Mouse (Mus musculus): ENCODE measurements around the gene Ube2c. TPM values are rescaled to one million over a fixed set of nuclear protein-coding genes. Genes with fewer than 3 reads are reported as not detected.

Ube2c gene
- polyA plus RNA-seq, 1 experiment from 2014 or later, result 507 TPM

GRCm38 (mm10) chr2:164815348-164815747, 45.6 kb downstream of the Ube2c start:
- no peak overlapping the region for H3K4me3 ChIP-seq
- no peaks in the 10 kb centered on the region for H3K4me1 ChIP-seq
- no peaks in the 10 kb centered on the region for H3K9me3 ChIP-seq (replicated peaks)
- no peak overlapping the region for H3K27ac ChIP-seq
- ATAC-seq, result no peak
- no peak overlapping the region for H3K4me2 ChIP-seq
- H3K36me3 ChIP-seq (ENCODE audit: poor library complexity, severe bottlenecking), result peaks cover 7% of the 10 kb centered on the region
- no peaks in the 10 kb centered on the region for H3K27me3 ChIP-seq
- no peak overlapping the region for H3K9ac ChIP-seq
- WGBS, result 89% methylated on average over 5 of the region's 5 CpGs

DNA sequence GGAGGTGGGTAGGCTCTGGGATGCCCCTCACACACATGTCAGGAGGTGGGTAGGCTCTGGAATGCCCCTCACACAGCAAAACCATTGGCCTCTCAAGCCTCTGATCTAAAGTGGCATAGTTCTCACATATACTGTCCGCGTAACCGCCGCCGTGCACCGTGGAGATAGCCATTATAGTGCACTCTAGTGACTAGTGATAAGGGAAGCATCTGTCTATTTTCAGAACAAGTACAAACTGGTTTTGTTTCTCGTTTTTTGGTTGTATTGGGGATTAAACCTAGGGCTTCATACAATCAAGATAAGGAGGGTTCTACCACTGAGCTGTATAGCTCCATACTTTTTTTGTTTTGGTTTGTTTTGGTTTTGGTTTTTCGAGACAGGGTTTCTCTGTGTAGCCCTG, 46.1 kb downstream of the Ube2c start:
- 91% methylated on average over 8 of the region's 8 CpGs for WGBS
- no peak for ATAC-seq
- Histone ChIP-seq H3K9ac (no peak overlapping the region), H3K4me2 (no peak overlapping the region), H3K36me3 (ENCODE audit: poor library complexity, severe bottlenecking) (peaks cover 12% of the 10 kb centered on the region), H3K4me1 (no peaks in the 10 kb centered on the region), H3K27ac (no peak overlapping the region), H3K27me3 (no peaks in the 10 kb centered on the region), H3K9me3 (replicated peaks) (no peaks in the 10 kb centered on the region), H3K4me3 (no peak overlapping the region)

DNA sequence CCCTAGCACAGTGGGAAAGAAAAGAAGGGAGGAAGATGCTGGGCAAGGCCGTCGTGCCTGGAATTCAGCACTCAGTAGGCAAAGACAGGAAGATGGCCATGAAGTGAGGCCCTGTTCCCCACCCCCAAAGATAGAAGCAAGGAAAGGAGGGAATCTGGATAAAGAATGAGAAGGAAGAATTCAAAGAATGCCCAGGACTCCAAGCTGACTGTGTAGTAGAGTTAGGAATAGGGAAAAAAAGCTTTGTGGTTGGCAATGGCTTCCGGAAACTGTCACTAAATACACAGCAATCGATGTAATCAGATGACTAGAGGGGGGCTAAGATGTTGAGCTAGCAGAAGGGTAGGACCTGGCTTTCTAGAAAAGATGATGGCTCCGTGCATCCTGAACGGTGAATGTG, 47.5 kb downstream of the Ube2c start:
- Histone ChIP-seq H3K4me1 (peaks cover 3% of the 10 kb centered on the region; the same call in 1 of the 2 replicates), H3K4me2 (no peak overlapping the region), H3K36me3 (ENCODE audit: poor library complexity, severe bottlenecking) (peaks cover 23% of the 10 kb centered on the region), H3K27me3 (no peaks in the 10 kb centered on the region), H3K27ac (no peak overlapping the region), H3K9ac (no peak overlapping the region), H3K9me3 (replicated peaks) (no peaks in the 10 kb centered on the region), H3K4me3 (no peak overlapping the region)
- WGBS, result 90% methylated on average over 6 of the region's 6 CpGs
- no peak for ATAC-seq

- Histone ChIP-seq H3K4me2 (no peak overlapping the region), H3K9me3 (replicated peaks) (no peaks in the 10 kb centered on the region), H3K36me3 (ENCODE audit: poor library complexity, severe bottlenecking) (peaks cover 23% of the 10 kb centered on the region), H3K9ac (no peak overlapping the region), H3K27ac (no peak overlapping the region), H3K27me3 (no peaks in the 10 kb centered on the region), H3K4me1 (peaks cover 6% of the 10 kb centered on the region; the same call in 1 of the 2 replicates), H3K4me3 (no peak overlapping the region)
- 85% methylated on average over 5 of the region's 5 CpGs for WGBS
- ATAC-seq, result no peak
Observed at GRCm38 (mm10) chr2:164817703-164818102, 48.0 kb downstream of the Ube2c start.

- Histone ChIP-seq H3K9me3 (replicated peaks) (no peaks in the 10 kb centered on the region), H3K4me2 (no peak overlapping the region), H3K4me1 (peaks cover 20% of the 10 kb centered on the region), H3K27ac (no peak overlapping the region), H3K4me3 (no peak overlapping the region), H3K9ac (no peak overlapping the region), H3K36me3 (ENCODE audit: poor library complexity, severe bottlenecking) (peaks cover 38% of the 10 kb centered on the region), H3K27me3 (no peaks in the 10 kb centered on the region)
- no peak for ATAC-seq
- 88% methylated on average over 6 of the region's 6 CpGs for WGBS
Observed at GRCm38 (mm10) chr2:164821060-164821459, 51.4 kb downstream of the Ube2c start.

- ATAC-seq, result peak; percentile 99
- peak within 1 kb of the TSS; percentile 65 for H3K4me2 ChIP-seq
- peaks cover 20% of the 10 kb centered on the region for H3K4me1 ChIP-seq
- peak within 1 kb of the TSS; percentile 84 for H3K27ac ChIP-seq
- peaks cover 54% of the 10 kb centered on the region for H3K36me3 ChIP-seq (ENCODE audit: poor library complexity, severe bottlenecking)
- H3K27me3 ChIP-seq, result no peaks in the 10 kb centered on the region
- peak within 1 kb of the TSS; percentile 63 for H3K4me3 ChIP-seq
- WGBS, result 1% methylated on average over 32 of the region's 32 CpGs
- peak within 1 kb of the TSS; percentile 76 for H3K9ac ChIP-seq
- H3K9me3 ChIP-seq (replicated peaks), result no peaks in the 10 kb centered on the region
Observed at GRCm38 (mm10) chr2:164822636-164823165, 53.0 kb downstream of the Ube2c start, which contains the start of gene Zswim1. Gene Zswim1 (plus strand): TSS chr2:164822686.

DNA sequence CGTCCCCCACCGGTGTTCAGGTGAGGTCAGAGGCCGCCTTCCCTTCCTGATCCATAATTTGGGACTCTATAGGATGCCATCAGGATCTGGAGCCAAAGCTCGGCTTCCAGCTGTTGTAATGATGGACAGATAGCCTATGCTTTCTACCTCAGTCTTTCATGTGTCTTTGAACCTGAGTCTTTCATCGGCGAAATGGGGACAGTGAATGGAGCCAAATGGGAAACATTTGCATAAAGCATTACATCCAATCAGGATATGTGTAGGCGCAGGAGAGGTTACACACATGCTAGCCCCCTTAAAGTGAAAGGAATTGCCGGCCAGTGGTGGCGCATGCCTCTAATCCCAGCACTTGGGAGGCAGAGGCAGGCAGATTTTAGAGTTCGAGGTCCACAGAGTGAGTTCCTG, 53.5 kb downstream of the Ube2c start:
- Histone ChIP-seq H3K9me3 (replicated peaks) (no peaks in the 10 kb centered on the region), H3K4me2 (peak overlapping the region; percentile 65), H3K4me3 (peak overlapping the region; percentile 63), H3K36me3 (ENCODE audit: poor library complexity, severe bottlenecking) (peaks cover 59% of the 10 kb centered on the region), H3K9ac (peak overlapping the region; percentile 76), H3K4me1 (peaks cover 20% of the 10 kb centered on the region), H3K27me3 (no peaks in the 10 kb centered on the region), H3K27ac (peak overlapping the region; percentile 84)
- WGBS, result 2% methylated on average over 10 of the region's 10 CpGs
- ATAC-seq, result peak; percentile 67

GRCm38 (mm10) chr2:164823969-164824368, 54.3 kb downstream of the Ube2c start:
- no peak overlapping the region for H3K27ac ChIP-seq
- peaks cover 20% of the 10 kb centered on the region for H3K4me1 ChIP-seq
- ATAC-seq, result no peak
- H3K9ac ChIP-seq, result no peak overlapping the region
- H3K4me2 ChIP-seq, result peak overlapping the region; percentile 65; the same call in 1 of the 2 replicates
- H3K27me3 ChIP-seq, result no peaks in the 10 kb centered on the region
- peaks cover 65% of the 10 kb centered on the region for H3K36me3 ChIP-seq (ENCODE audit: poor library complexity, severe bottlenecking)
- peak overlapping the region; percentile 63 for H3K4me3 ChIP-seq
- 95% methylated on average over 4 of the region's 4 CpGs for WGBS
- no peaks in the 10 kb centered on the region for H3K9me3 ChIP-seq (replicated peaks)

- H3K4me3 ChIP-seq, result no peak overlapping the region
- H3K36me3 ChIP-seq (ENCODE audit: poor library complexity, severe bottlenecking), result peaks cover 60% of the 10 kb centered on the region
- H3K4me2 ChIP-seq, result no peak overlapping the region
- ATAC-seq, result no peak
- peaks cover 20% of the 10 kb centered on the region for H3K4me1 ChIP-seq
- no peaks in the 10 kb centered on the region for H3K27me3 ChIP-seq
- 95% methylated on average over 17 of the region's 17 CpGs for WGBS
- H3K9me3 ChIP-seq (replicated peaks), result no peaks in the 10 kb centered on the region
- H3K9ac ChIP-seq, result no peak overlapping the region
- H3K27ac ChIP-seq, result no peak overlapping the region
Observed at GRCm38 (mm10) chr2:164825521-164825920, 55.8 kb downstream of the Ube2c start.

DNA sequence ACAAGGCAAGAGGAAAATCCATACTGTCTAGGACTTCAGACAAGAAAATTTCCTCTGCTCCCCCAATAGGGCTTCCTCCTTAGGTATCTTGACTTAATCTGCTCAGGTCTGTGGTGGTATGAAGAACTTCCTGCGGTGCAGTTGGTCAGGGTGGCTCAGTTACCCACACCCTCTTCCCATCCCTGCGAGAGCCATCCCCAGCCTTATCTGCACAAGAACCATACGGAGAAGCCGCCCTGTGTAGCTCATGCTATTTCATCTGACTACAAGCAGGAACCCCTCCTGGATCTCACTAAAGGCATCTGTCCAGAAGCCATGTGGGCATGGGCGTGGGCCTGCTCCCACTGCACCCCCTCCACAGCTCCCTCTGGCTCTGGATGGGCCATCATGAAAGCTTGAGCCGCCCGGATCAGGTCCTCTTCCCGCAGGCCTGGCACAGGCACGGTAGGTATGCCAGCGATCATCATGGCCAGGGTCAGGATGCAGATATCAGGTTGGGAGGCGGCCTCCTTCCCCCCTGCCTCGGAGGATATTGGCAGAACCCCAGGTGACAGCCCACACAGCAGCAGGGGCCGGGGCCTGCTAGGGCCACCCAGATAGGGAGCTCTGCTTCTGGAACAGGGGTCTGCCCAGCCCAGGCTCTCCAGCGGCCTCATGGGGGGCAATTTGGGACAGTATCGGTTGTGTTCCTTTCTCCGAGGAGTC, 57.6 kb downstream of the Ube2c start:
- WGBS, result 93% methylated on average over 15 of the region's 16 CpGs
- ATAC-seq, result no peak
- no peak overlapping the region for H3K4me3 ChIP-seq

More for the DNA sequence above, 57.6 kb downstream of the Ube2c start:
- Histone ChIP-seq H3K4me2 (no peak overlapping the region), H3K9ac (no peak overlapping the region), H3K27ac (no peak overlapping the region), H3K4me1 (peaks cover 17% of the 10 kb centered on the region), H3K36me3 (ENCODE audit: poor library complexity, severe bottlenecking) (peaks cover 46% of the 10 kb centered on the region), H3K27me3 (no peaks in the 10 kb centered on the region), H3K9me3 (replicated peaks) (no peaks in the 10 kb centered on the region)

Measured in forebrain, embryonic 13.5 days (tissue).